In genomic region chr11:111212702-111213328, GRCm38 (mm10) we compare ENCODE assay signal across 11 mouse cellular contexts.
DNase-seq lines count a peak whose midpoint lies in the region; ATAC-seq and TF ChIP-seq lines count a peak whose summit lies in the region.
"Had no signal": no experiment of that assay in that cellular context is flagged by ENCODE, and none has a peak within 500 bp of the region (broad histone marks: within the 10 kb centered on the region; RNA-seq: fewer than 3 reads in every experiment).

No protein-coding gene starts in this region.

- 0 out of 2 replicates have a peak, but pooled peaks cover 4% of the 10 kb centered on the region for H3K9me3 ChIP-seq in heart, embryonic 14.5 days (ENCODE audit: control insufficient read depth, low read length)
- H3K9me3 ChIP-seq in embryonic facial prominence, embryonic 11.5 days (replicated peaks; ENCODE audit: control insufficient read depth, low read length) = no peaks in the 10 kb centered on the region
- H3K9me3 ChIP-seq in hindbrain, embryonic 15.5 days = no peaks in the 10 kb centered on the region
- H3K9me3 ChIP-seq in kidney, embryonic 15.5 days (replicated peaks) = no peaks in the 10 kb centered on the region
- no peaks in the 10 kb centered on the region for H3K9me3 ChIP-seq in liver, postnatal 0 days (ENCODE audit: low read length)
- H3K9me3 ChIP-seq: lung, embryonic 15.5 days had no signal

- H3K27me3 ChIP-seq in heart, embryonic 14.5 days (ENCODE audit: control insufficient read depth, insufficient read depth, low read length) = no peaks in the 10 kb centered on the region
- no peaks in the 10 kb centered on the region for H3K27me3 ChIP-seq in embryonic facial prominence, embryonic 11.5 days (ENCODE audit: control insufficient read depth, insufficient read depth, low read length)
- H3K27me3 ChIP-seq in hindbrain, embryonic 15.5 days = no peaks in the 10 kb centered on the region
- H3K27me3 ChIP-seq in kidney, embryonic 15.5 days = no peaks in the 10 kb centered on the region
- H3K27me3 ChIP-seq in liver, postnatal 0 days (ENCODE audit: insufficient read depth, low read length) = no peaks in the 10 kb centered on the region
- H3K27me3 ChIP-seq: lung, embryonic 15.5 days had no signal

- H3K36me3 ChIP-seq in heart, embryonic 14.5 days (ENCODE audit: control insufficient read depth, insufficient read depth, low read length) = no peaks in the 10 kb centered on the region
- no peaks in the 10 kb centered on the region for H3K36me3 ChIP-seq in embryonic facial prominence, embryonic 11.5 days (replicated peaks; ENCODE audit: control insufficient read depth, insufficient read depth, low read depth, low read length)
- H3K36me3 ChIP-seq in hindbrain, embryonic 15.5 days = no peaks in the 10 kb centered on the region
- H3K36me3 ChIP-seq in kidney, embryonic 15.5 days = no peaks in the 10 kb centered on the region
- H3K36me3 ChIP-seq in liver, postnatal 0 days (replicated peaks; ENCODE audit: insufficient read depth, low read length) = no peaks in the 10 kb centered on the region
- H3K36me3 ChIP-seq: lung, embryonic 15.5 days had no signal

- TF ChIP-seq CTCF in liver, postnatal 0 days (IDR thresholded peaks at IDR 0.05; ENCODE audit: low read depth) = no peak

- intact Hi-C loops in heart, postnatal 36 days (cut with DNase I) = loop anchor here (5.0 kb wide), 1 partner anchor 146 kb away; the partner anchor contains the start of gene Kcnj2

- H3K4me2 ChIP-seq in heart, embryonic 14.5 days (ENCODE audit: low read length) = 0 out of 2 replicates have a peak overlapping the region, but pooled peaks have one; percentile 1
- H3K4me2 ChIP-seq in embryonic facial prominence, embryonic 11.5 days (ENCODE audit: low read depth, low read length) = no peak overlapping the region
- no peak overlapping the region for H3K4me2 ChIP-seq in hindbrain, embryonic 15.5 days
- H3K4me2 ChIP-seq in kidney, embryonic 15.5 days = no peak overlapping the region
- no peak overlapping the region for H3K4me2 ChIP-seq in liver, postnatal 0 days (ENCODE audit: low read depth, low read length)
- H3K4me2 ChIP-seq: lung, embryonic 15.5 days had no signal

- 61% methylated on average over 5 of the region's 5 CpGs for WGBS in heart, embryonic 14.5 days
- WGBS in embryonic facial prominence, embryonic 11.5 days = 30% methylated on average over 5 of the region's 5 CpGs
- 26% methylated on average over 5 of the region's 5 CpGs for WGBS in hindbrain, embryonic 15.5 days
- 41% methylated on average over 5 of the region's 5 CpGs for WGBS in kidney, embryonic 15.5 days
- 50% methylated on average over 5 of the region's 5 CpGs for WGBS in liver, postnatal 0 days (ENCODE audit: insufficient replicate concordance)

- no peak overlapping the region for H3K4me3 ChIP-seq in heart, embryonic 14.5 days (ENCODE audit: control insufficient read depth in 1 of 2, insufficient read depth in 1 of 2, low read depth in 1 of 2, low read length in 2 of 2)
- H3K4me3 ChIP-seq in embryonic facial prominence, embryonic 11.5 days (ENCODE audit: low read depth, low read length) = no peak overlapping the region
- H3K4me3 ChIP-seq in hindbrain, embryonic 15.5 days = no peak overlapping the region
- H3K4me3 ChIP-seq in kidney, embryonic 15.5 days (replicated peaks) = no peak overlapping the region
- no peak overlapping the region for H3K4me3 ChIP-seq in liver, postnatal 0 days (ENCODE audit: low read depth, low read length)
- H3K4me3 ChIP-seq: lung, embryonic 15.5 days had no signal

- H3K9ac ChIP-seq in heart, embryonic 14.5 days (ENCODE audit: low read length) = no peak overlapping the region
- H3K9ac ChIP-seq in embryonic facial prominence, embryonic 11.5 days (replicated peaks; ENCODE audit: low read length) = no peak overlapping the region
- H3K9ac ChIP-seq in hindbrain, embryonic 15.5 days = no peak overlapping the region
- no peak overlapping the region for H3K9ac ChIP-seq in kidney, embryonic 15.5 days
- no peak overlapping the region for H3K9ac ChIP-seq in liver, postnatal 0 days (replicated peaks)
- H3K9ac ChIP-seq: lung, embryonic 15.5 days had no signal

- H3K4me1 ChIP-seq in heart, embryonic 14.5 days (ENCODE audit: control insufficient read depth in 2 of 2, insufficient read depth in 2 of 2, low read length in 2 of 2) = peaks cover 12 to 26% of the 10 kb centered on the region in 2 experiments
- H3K4me1 ChIP-seq in embryonic facial prominence, embryonic 11.5 days (ENCODE audit: control insufficient read depth, insufficient read depth, low read length) = no peaks in the 10 kb centered on the region
- peaks cover 12% of the 10 kb centered on the region for H3K4me1 ChIP-seq in hindbrain, embryonic 15.5 days (replicated peaks)
- H3K4me1 ChIP-seq in kidney, embryonic 15.5 days = peaks cover 6% of the 10 kb centered on the region; the same call in 1 of the 2 replicates
- H3K4me1 ChIP-seq in liver, postnatal 0 days (ENCODE audit: insufficient read depth) = no peaks in the 10 kb centered on the region

- no peak for DNase-seq in heart, postnatal 36 days
- peak; percentile 26 for DNase-seq in embryonic facial prominence, embryonic 11.5 days (ENCODE audit: low spot score)
- DNase-seq in neural tube, embryonic 10.5 days (ENCODE audit: extremely low spot score, low spot score) = peak; percentile 21
- no peak for DNase-seq in liver, postnatal 0 days
- DNase-seq: thymus, adult 18-20 months had no signal

- no peak for TF ChIP-seq EP300 in liver, postnatal 0 days (IDR thresholded peaks at IDR 0.05; ENCODE audit: low read depth)

- no peak for ATAC-seq in heart, embryonic 14.5 days (ENCODE audit: insufficient number of reproducible peaks, insufficient read depth, low FRiP score, low read depth)
- ATAC-seq in embryonic facial prominence, embryonic 11.5 days (replicated peaks; ENCODE audit: insufficient number of reproducible peaks, low FRiP score, low TSS enrichment, low read depth) = no peak
- ATAC-seq in hindbrain, embryonic 15.5 days (ENCODE audit: low FRiP score, low read depth) = no peak
- no peak for ATAC-seq in granulocyte monocyte progenitor cell, adult 5-6 weeks (replicated peaks; ENCODE audit: poor library complexity, severe bottlenecking)
- ATAC-seq in kidney, embryonic 15.5 days (replicated peaks; ENCODE audit: low FRiP score) = no peak
- no peak for ATAC-seq in liver, postnatal 0 days
- ATAC-seq: CD4-positive, CD25-positive, alpha-beta regulatory T cell, adult 4 months had no signal

- peak overlapping the region; percentile 39 to 68 for H3K27ac ChIP-seq in heart, embryonic 14.5 days (replicated peaks in 1 of 2; ENCODE audit: control insufficient read depth in 1 of 2, insufficient read depth in 1 of 2, low read depth in 2 of 2, low read length in 2 of 2)
- no peak overlapping the region for H3K27ac ChIP-seq in embryonic facial prominence, embryonic 11.5 days (replicated peaks; ENCODE audit: low read depth, low read length)
- peak overlapping the region; percentile 61; the same call in 1 of the 2 replicates for H3K27ac ChIP-seq in hindbrain, embryonic 15.5 days (replicated peaks)
- no peak overlapping the region for H3K27ac ChIP-seq in kidney, embryonic 15.5 days
- H3K27ac ChIP-seq in liver, postnatal 0 days (ENCODE audit: low read depth) = no peak overlapping the region
- H3K27ac ChIP-seq: lung, embryonic 15.5 days had no signal

Comparison
In these comparisons a context has a peak if more than half of its experiments do, and no peak if none do; other contexts are left out.
1. H3K27ac ChIP-seq: peak in heart, embryonic 14.5 days (2 of 2) and hindbrain, embryonic 15.5 days (single experiment); none in embryonic facial prominence, embryonic 11.5 days (single experiment), kidney, embryonic 15.5 days (single experiment) and liver, postnatal 0 days (single experiment).
2. DNase-seq: peak in embryonic facial prominence, embryonic 11.5 days (single experiment) and neural tube, embryonic 10.5 days (single experiment); none in heart, postnatal 36 days (0 of 2) and liver, postnatal 0 days (single experiment).